Mouse (Mus musculus) neural tube, embryonic 15.5 days (tissue): Measurements from ENCODE around the gene Shisal1. TPM values are rescaled to one million over a fixed set of nuclear protein-coding genes. Genes with fewer than 3 reads are reported as not detected.

Source experiments
- ATAC-seq: fragments of 200-750 bp; cut with Nextera tagmentation; 2 replicates; pipeline ENCODE4 v1.8.0; 2017; ENCODE audit warnings: mild to moderate bottlenecking, moderate TSS enrichment, moderate library complexity; ENCODE audit not compliant: low FRiP score
- H3K27ac ChIP-seq: fragments of 300-500 bp; sonication (generic); replicated peaks from 2 replicates; pipeline ENCODE4 v1.5.1; 2015; ENCODE audit warnings: mild to moderate bottlenecking, inconsistent platforms
- H3K27me3 ChIP-seq: fragments of 300-500 bp; sonication (generic); replicated peaks from 2 replicates; pipeline ENCODE4 v1.6.1; 2015; ENCODE audit warnings: inconsistent platforms
- H3K36me3 ChIP-seq: fragments of 300-500 bp; sonication (generic); 2 replicates; pipeline ENCODE4 v1.6.1; 2015; ENCODE audit warnings: inconsistent platforms
- H3K4me1 ChIP-seq: fragments of 300-500 bp; sonication (generic); 2 replicates; pipeline ENCODE4 v1.6.1; 2015; ENCODE audit warnings: inconsistent platforms
- H3K4me2 ChIP-seq: fragments of 300-500 bp; sonication (generic); 2 replicates; pipeline ENCODE4 v1.6.1; 2015; ENCODE audit warnings: inconsistent platforms, mild to moderate bottlenecking, moderate library complexity
- H3K4me3 ChIP-seq: fragments of 300-500 bp; sonication (generic); replicated peaks from 2 replicates; pipeline ENCODE4 v1.5.1; 2015; ENCODE audit warnings: mild to moderate bottlenecking, inconsistent platforms
- H3K9ac ChIP-seq: fragments of 300-500 bp; sonication (generic); replicated peaks from 2 replicates; pipeline ENCODE4 v1.6.1; 2015; ENCODE audit warnings: mild to moderate bottlenecking, inconsistent platforms
- H3K9me3 ChIP-seq: fragments of 300-500 bp; sonication (generic); replicated peaks from 2 replicates; pipeline ENCODE4 v1.6.1; 2016; ENCODE audit warnings: inconsistent platforms
- WGBS: fragments of 180-500 bp; shearing (Covaris S2); methylation state at CpG from one replicate; pipeline ENCODE4 v1.1.7; 2015; ENCODE audit warnings: mixed read lengths; 5-methylcytosine and 5-hydroxymethylcytosine counted together
- polyA plus RNA-seq: library from polyadenylated mRNA; unstranded; fragments of >200 nt; fragmentation: Nextera tagmentation; extraction: Ambion mirVana; gene quantifications from 2 replicates; pipeline ENCODE4 v1.2.1, GENCODE M21; 2015

Gene Shisal1
- polyA plus RNA-seq, 1 experiment from 2014 or later, result 8.0 TPM

DNA sequence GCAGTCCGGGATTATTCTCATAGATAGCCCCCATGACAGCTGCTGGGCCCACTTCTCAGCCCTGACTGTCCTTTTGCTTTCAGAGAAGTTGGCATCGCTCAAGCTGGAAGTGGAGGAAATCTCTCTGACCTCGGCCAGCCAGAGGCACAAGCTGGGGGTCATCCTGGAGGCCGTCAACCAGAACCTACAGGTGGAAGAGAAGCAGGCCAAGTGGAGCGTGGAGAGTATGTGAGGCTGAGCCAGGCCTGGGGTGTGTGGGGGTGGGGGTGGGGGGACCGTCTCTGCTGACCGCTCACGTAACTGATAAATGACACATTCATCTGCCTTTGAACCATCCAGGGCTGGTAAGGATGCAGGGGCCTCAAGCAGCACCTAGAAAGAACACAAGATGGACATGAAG, 117.0 kb downstream of the Shisal1 start:
- Histone ChIP-seq H3K36me3 (no peaks in the 10 kb centered on the region), H3K9me3 (no peaks in the 10 kb centered on the region), H3K27ac (no peak overlapping the region), H3K4me2 (no peak overlapping the region), H3K4me1 (no peaks in the 10 kb centered on the region), H3K9ac (no peak overlapping the region), H3K4me3 (no peak overlapping the region), H3K27me3 (no peaks in the 10 kb centered on the region)
- 92% methylated on average over 8 of the region's 8 CpGs for WGBS
- no peak for ATAC-seq

Other genes starting within 250 kb of the Shisal1 start
- 4.8 and 7.2 TPM in 2 replicates for gene Parvb, start 215.1 kb downstream of the Shisal1 start, polyA plus RNA-seq
- gene Parvg, start 123.1 kb downstream of the Shisal1 start, polyA plus RNA-seq, result 1.1 and 17.3 TPM in 2 replicates
- 46.5 and 55.0 TPM in 2 replicates for gene Rtl6, start 110.7 kb upstream of the Shisal1 start, polyA plus RNA-seq
- gene Prr5, start 222.5 kb upstream of the Shisal1 start, polyA plus RNA-seq, result 29.3 and 33.6 TPM in 2 replicates